Mouse (Mus musculus): ENCODE measurements around the gene Fkbp9. TPM values are rescaled to one million over a fixed set of nuclear protein-coding genes. Genes with fewer than 3 reads are reported as not detected.

The Fkbp9 gene
- polyA plus RNA-seq (2014; fragmentation: Nextera tagmentation; extraction: Ambion mirVana), result 13.9 and 24.9 TPM in 2 replicates

DNA sequence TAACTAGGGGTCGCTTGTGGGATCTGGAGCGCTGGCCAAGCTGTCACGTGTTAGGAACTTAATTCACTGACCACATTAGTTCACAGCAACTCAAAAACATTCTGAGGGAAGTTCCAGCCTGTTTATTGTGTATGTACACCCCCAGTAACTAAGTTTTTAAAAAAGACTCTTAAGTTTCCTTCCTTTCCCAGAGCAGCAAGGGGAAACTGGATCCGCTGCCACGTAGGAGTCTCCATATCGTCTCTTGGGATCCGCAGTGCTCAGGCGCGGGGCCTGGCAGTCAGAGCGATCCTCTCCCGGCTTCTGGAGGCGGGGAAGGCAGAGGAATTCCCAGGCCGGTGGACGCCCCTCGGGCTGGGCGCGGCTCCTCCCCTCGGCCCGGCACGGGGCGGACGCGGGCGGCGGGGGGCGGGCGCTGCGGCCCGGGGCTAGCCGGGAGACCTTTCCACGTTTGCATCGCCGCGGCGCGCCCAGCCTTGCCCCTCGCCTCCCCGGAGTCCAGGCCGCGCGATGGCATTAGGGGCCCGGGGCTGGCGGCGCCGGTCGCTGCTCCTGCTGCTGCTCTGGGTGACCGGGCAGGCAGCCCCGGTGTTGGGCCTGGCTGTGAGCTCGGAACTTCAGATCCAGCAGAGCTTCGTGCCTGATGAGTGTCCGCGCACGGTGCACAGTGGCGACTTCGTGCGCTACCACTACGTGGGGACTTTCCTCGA lies at the start of gene Fkbp9:
Gene Fkbp9, plus strand, starts transcription at position 363 of the 710 bp plus-strand sequence.
- under 1% methylated on average over 55 of the region's 58 CpGs for WGBS
- Histone ChIP-seq H3K9me3 (ENCODE audit: control insufficient read depth, low read length) (no peaks in the 10 kb centered on the region), H3K9ac (replicated peaks; ENCODE audit: low read length) (peak within 1 kb of the TSS; percentile 66), H3K36me3 (ENCODE audit: control insufficient read depth, insufficient read depth, low read length) (no peaks in the 10 kb centered on the region), H3K4me1 (ENCODE audit: control insufficient read depth, insufficient read depth, low read length) (peaks cover 4% of the 10 kb centered on the region; the same call in 1 of the 2 replicates), H3K27ac (replicated peaks; ENCODE audit: low read depth, low read length) (0 out of 2 replicates have a peak within 1 kb of the TSS, but pooled peaks have one; percentile 34), H3K4me2 (ENCODE audit: low read length) (peak within 1 kb of the TSS; percentile 86), H3K4me3 (replicated peaks; ENCODE audit: low read depth, low read length) (peak within 1 kb of the TSS; percentile 53), H3K27me3 (ENCODE audit: control insufficient read depth, insufficient read depth, low read length) (no peaks in the 10 kb centered on the region)
- peak; percentile 87 for ATAC-seq (ENCODE audit: low FRiP score, low TSS enrichment)
- peak; percentile 80 for DNase-seq

DNA sequence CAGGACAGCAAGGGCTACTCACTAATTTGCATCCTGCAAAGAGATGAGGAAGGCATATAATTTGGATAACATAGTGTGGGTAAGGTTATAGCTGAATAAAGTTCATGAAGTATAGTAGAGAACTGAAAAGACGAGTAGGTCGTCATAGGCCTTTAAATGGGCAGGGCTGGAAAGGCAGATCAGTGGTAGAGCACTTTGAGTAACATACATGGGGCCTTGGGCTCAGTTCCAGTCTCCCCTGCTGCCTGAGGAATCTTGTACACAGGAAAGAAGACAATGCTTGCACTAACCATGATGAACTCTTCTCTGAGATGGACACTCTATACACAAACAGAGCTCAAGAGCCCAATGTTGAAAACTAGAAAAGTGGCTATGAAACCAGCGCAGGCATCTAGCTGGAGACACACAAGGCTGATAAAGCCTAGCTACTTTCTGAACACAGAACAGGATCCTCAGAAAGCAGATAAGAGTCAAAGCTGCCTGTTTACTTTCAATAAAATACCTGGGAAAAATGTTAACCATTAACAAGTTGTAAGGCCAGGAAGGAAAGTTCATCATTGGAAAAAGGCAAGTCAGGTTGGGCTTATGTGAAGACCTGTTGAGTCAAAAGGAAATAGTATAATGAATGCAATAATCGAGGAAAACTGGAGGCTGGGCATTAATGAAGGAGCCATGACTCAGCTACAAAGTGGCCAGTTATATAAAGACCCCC lies 48.1 kb upstream of the Fkbp9 start:
- Histone ChIP-seq H3K4me2 (ENCODE audit: low read length) (no peak overlapping the region), H3K9ac (replicated peaks; ENCODE audit: low read length) (no peak overlapping the region), H3K36me3 (ENCODE audit: control insufficient read depth, insufficient read depth, low read length) (peaks cover 45% of the 10 kb centered on the region), H3K27ac (replicated peaks; ENCODE audit: low read depth, low read length) (no peak overlapping the region), H3K9me3 (ENCODE audit: control insufficient read depth, low read length) (no peaks in the 10 kb centered on the region), H3K4me3 (replicated peaks; ENCODE audit: low read depth, low read length) (no peak overlapping the region), H3K27me3 (ENCODE audit: control insufficient read depth, insufficient read depth, low read length) (no peaks in the 10 kb centered on the region), H3K4me1 (ENCODE audit: control insufficient read depth, insufficient read depth, low read length) (no peaks in the 10 kb centered on the region)
- ATAC-seq (ENCODE audit: low FRiP score, low TSS enrichment) (no peak), DNase-seq (no peak)
- WGBS, result 95% methylated on average over 4 of the region's 4 CpGs

DNA sequence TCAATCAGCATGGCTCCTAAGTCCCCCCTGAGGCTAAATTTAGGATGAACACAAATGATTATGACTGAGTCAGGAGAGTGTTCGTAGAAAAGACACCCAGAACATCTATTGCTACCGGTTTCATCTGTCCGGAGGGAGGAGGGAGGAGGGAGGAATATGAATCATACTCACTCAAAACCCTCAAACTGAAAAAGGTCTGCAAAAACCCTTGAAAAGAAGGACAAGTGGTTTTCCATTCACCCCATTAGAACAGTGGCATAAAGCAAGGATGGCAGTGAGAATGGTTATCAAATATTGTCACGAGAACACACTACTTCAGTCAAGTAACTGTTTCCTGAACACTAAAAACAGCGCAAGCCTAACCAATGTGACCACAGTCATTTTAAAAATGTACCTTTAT lies 46.8 kb upstream of the Fkbp9 start:
- Histone ChIP-seq H3K9ac (replicated peaks; ENCODE audit: low read length) (no peak overlapping the region), H3K27ac (replicated peaks; ENCODE audit: low read depth, low read length) (no peak overlapping the region), H3K4me3 (replicated peaks; ENCODE audit: low read depth, low read length) (no peak overlapping the region), H3K4me1 (ENCODE audit: control insufficient read depth, insufficient read depth, low read length) (no peaks in the 10 kb centered on the region), H3K27me3 (ENCODE audit: control insufficient read depth, insufficient read depth, low read length) (no peaks in the 10 kb centered on the region), H3K36me3 (ENCODE audit: control insufficient read depth, insufficient read depth, low read length) (peaks cover 35% of the 10 kb centered on the region), H3K4me2 (ENCODE audit: low read length) (no peak overlapping the region), H3K9me3 (ENCODE audit: control insufficient read depth, low read length) (no peaks in the 10 kb centered on the region)
- WGBS, result 88% methylated on average over 5 of the region's 5 CpGs
- no peak for DNase-seq
- no peak for ATAC-seq (ENCODE audit: low FRiP score, low TSS enrichment)

DNA sequence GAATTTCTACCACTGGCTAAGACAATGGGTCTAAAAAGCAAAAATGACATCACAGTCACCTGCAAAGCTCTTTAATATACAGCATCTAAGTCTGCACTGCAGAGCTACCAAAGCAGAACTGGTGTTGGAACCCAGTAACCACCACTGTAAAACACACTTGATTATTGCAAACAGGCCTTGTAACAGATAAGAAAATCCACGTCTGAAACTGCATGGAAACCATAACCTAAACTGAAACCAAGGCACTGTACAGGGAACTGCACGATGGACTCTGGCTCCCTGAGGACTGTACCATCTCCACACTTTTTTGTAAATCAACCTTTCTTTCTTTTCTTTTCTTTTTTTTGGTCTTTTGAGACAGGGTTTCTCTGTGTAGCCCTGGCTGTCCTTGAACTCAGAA lies 44.2 kb upstream of the Fkbp9 start:
- ATAC-seq (ENCODE audit: low FRiP score, low TSS enrichment) (no peak), DNase-seq (no peak)
- no peak overlapping the region for H3K4me3 ChIP-seq (replicated peaks; ENCODE audit: low read depth, low read length)
- no peaks in the 10 kb centered on the region for H3K4me1 ChIP-seq (ENCODE audit: control insufficient read depth, insufficient read depth, low read length)
- H3K4me2 ChIP-seq (ENCODE audit: low read length), result no peak overlapping the region
- peaks cover 22% of the 10 kb centered on the region for H3K36me3 ChIP-seq (ENCODE audit: control insufficient read depth, insufficient read depth, low read length)
- no peaks in the 10 kb centered on the region for H3K27me3 ChIP-seq (ENCODE audit: control insufficient read depth, insufficient read depth, low read length)
- WGBS, result 92% methylated on average over 2 of the region's 2 CpGs
- H3K9ac ChIP-seq (replicated peaks; ENCODE audit: low read length), result no peak overlapping the region
- no peak overlapping the region for H3K27ac ChIP-seq (replicated peaks; ENCODE audit: low read depth, low read length)
- H3K9me3 ChIP-seq (ENCODE audit: control insufficient read depth, low read length), result no peaks in the 10 kb centered on the region

DNA sequence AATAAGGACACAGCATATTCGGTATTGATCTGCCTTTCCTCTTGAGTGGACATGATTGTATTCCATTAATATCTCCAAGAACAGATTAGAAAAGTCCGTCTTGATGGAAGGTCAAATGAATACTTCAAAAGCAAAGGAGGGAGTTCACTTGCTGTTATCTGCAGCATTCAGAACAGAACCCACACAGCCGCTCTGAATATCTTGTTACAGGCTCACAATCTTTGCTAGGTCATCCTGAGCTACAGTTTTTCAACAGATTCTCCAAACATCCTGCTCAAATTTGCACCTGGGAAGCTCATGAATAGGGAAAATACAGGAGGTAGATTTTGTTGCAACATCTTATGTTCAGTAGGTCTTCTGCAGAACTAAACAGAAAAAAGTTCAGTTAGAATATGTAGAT lies 42.5 kb upstream of the Fkbp9 start:
- Histone ChIP-seq H3K36me3 (ENCODE audit: control insufficient read depth, insufficient read depth, low read length) (peaks cover 15% of the 10 kb centered on the region), H3K9me3 (ENCODE audit: control insufficient read depth, low read length) (no peaks in the 10 kb centered on the region), H3K4me2 (ENCODE audit: low read length) (no peak overlapping the region), H3K27ac (replicated peaks; ENCODE audit: low read depth, low read length) (no peak overlapping the region), H3K4me1 (ENCODE audit: control insufficient read depth, insufficient read depth, low read length) (no peaks in the 10 kb centered on the region), H3K9ac (replicated peaks; ENCODE audit: low read length) (no peak overlapping the region), H3K4me3 (replicated peaks; ENCODE audit: low read depth, low read length) (no peak overlapping the region), H3K27me3 (ENCODE audit: control insufficient read depth, insufficient read depth, low read length) (no peaks in the 10 kb centered on the region)
- ATAC-seq (ENCODE audit: low FRiP score, low TSS enrichment), result no peak
- 85% methylated on average over 3 of the region's 3 CpGs for WGBS
- DNase-seq, result no peak

DNA sequence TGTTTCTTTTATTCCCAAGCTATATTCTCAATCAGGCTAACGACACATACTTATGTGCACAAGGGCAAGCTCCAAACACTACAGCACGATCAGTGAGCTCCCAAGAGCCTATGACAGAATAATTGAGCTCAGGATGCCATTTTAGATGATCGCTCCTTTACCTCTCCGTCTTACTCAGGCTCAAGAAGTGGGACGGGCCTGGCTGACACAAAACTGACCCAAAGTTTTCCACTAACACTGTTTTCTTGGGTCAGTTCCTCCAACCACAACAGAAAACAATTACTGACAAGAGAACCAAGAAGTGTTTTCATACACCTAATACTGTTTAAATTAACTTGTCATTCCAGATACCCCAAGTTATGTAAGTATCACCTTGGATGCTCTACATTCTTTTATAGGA lies 37.0 kb upstream of the Fkbp9 start:
- Histone ChIP-seq H3K4me3 (replicated peaks; ENCODE audit: low read depth, low read length) (no peak overlapping the region), H3K4me2 (ENCODE audit: low read length) (peak overlapping the region; percentile 72), H3K9me3 (ENCODE audit: control insufficient read depth, low read length) (no peaks in the 10 kb centered on the region), H3K27ac (replicated peaks; ENCODE audit: low read depth, low read length) (no peak overlapping the region), H3K36me3 (ENCODE audit: control insufficient read depth, insufficient read depth, low read length) (no peaks in the 10 kb centered on the region), H3K9ac (replicated peaks; ENCODE audit: low read length) (no peak overlapping the region), H3K4me1 (ENCODE audit: control insufficient read depth, insufficient read depth, low read length) (peaks cover 21% of the 10 kb centered on the region), H3K27me3 (ENCODE audit: control insufficient read depth, insufficient read depth, low read length) (no peaks in the 10 kb centered on the region)
- ATAC-seq (ENCODE audit: low FRiP score, low TSS enrichment) (no peak), DNase-seq (no peak)
- 85% methylated on average over 5 of the region's 5 CpGs for WGBS

DNA sequence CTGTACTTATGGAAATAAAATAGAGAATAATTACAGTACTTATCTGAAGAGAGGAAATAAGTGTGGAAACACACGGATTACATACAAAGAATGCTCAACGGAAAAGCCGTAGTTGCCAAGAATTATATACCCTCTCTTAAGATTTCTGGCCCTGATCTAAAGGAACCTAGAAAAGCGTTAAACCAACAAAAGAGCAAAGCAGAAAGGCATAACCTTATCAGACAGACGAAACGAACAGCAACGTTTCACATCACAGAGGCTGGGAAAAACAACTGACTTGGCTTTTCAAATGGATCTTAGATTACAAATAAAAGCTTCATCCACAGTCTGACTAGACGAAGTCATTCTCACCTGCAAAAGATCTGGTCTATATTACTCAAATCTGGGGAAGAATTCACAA lies 35.6 kb upstream of the Fkbp9 start:
- Histone ChIP-seq H3K4me3 (replicated peaks; ENCODE audit: low read depth, low read length) (peak overlapping the region; percentile 76), H3K27ac (replicated peaks; ENCODE audit: low read depth, low read length) (no peak overlapping the region), H3K9ac (replicated peaks; ENCODE audit: low read length) (peak overlapping the region; percentile 93), H3K27me3 (ENCODE audit: control insufficient read depth, insufficient read depth, low read length) (no peaks in the 10 kb centered on the region), H3K4me1 (ENCODE audit: control insufficient read depth, insufficient read depth, low read length) (peaks cover 21% of the 10 kb centered on the region), H3K36me3 (ENCODE audit: control insufficient read depth, insufficient read depth, low read length) (no peaks in the 10 kb centered on the region), H3K9me3 (ENCODE audit: control insufficient read depth, low read length) (no peaks in the 10 kb centered on the region), H3K4me2 (ENCODE audit: low read length) (peak overlapping the region; percentile 72)
- DNase-seq, result no peak
- WGBS, result 5% methylated on average over 8 of the region's 8 CpGs
- no peak for ATAC-seq (ENCODE audit: low FRiP score, low TSS enrichment)

DNA sequence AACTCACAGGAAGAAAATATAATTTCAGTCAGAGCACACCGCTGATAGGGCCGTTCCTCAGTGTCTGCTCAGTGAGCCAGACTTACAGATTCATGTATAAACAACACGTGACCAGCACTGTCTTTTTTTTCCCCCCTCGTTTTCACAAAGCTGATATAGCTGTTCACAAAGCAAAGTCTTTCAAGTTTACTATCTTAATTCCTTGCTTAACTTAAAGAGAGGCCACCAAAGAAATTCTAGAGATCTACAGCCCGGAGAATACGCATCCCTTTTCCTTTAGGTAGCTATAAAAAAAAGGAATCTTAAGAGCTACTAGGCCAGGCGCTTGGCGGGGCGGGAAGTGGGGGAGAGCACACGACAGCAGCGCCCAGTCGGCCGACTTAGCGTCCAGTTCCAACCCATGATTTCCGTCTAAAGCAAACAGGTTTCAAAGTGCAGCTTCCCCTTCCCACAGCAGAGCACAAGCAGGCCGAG lies 35.2 kb upstream of the Fkbp9 start:
- Histone ChIP-seq H3K4me1 (ENCODE audit: control insufficient read depth, insufficient read depth, low read length) (peaks cover 21% of the 10 kb centered on the region), H3K9ac (replicated peaks; ENCODE audit: low read length) (peak overlapping the region; percentile 93), H3K9me3 (ENCODE audit: control insufficient read depth, low read length) (no peaks in the 10 kb centered on the region), H3K36me3 (ENCODE audit: control insufficient read depth, insufficient read depth, low read length) (no peaks in the 10 kb centered on the region), H3K4me3 (replicated peaks; ENCODE audit: low read depth, low read length) (peak overlapping the region; percentile 76), H3K27ac (replicated peaks; ENCODE audit: low read depth, low read length) (peak overlapping the region; percentile 99), H3K4me2 (ENCODE audit: low read length) (peak overlapping the region; percentile 72), H3K27me3 (ENCODE audit: control insufficient read depth, insufficient read depth, low read length) (no peaks in the 10 kb centered on the region)
- peak; percentile 19; the same call in 1 of the 2 replicates for ATAC-seq (ENCODE audit: low FRiP score, low TSS enrichment)
- WGBS, result under 1% methylated on average over 16 of the region's 16 CpGs
- peak; percentile 66 for DNase-seq

All from midbrain, embryonic 14.5 days (tissue).